Mouse (Mus musculus) myocyte (in vitro differentiated cells): ENCODE results near the gene Supt5. TPM values are rescaled to one million over a fixed set of nuclear protein-coding genes. Genes with fewer than 3 reads are reported as not detected.

Experiments used
- H3K27me3 ChIP-seq: one replicate; pipeline ENCODE4 v1.6.1; 2011; ENCODE audit not compliant: control insufficient read depth, insufficient read depth, insufficient read length
- H3K36me3 ChIP-seq: one replicate; pipeline ENCODE4 v1.6.1; 2011; ENCODE audit not compliant: control insufficient read depth, insufficient read depth
- H3K4me2 ChIP-seq: one replicate; pipeline ENCODE4 v1.6.1; 2011; ENCODE audit warnings: low read depth, control low read depth
- H3K4me3 ChIP-seq: one replicate; pipeline ENCODE4 v1.5.1; 2011; ENCODE audit warnings: mild to moderate bottlenecking, control low read depth, moderate library complexity
- H3K79me2 ChIP-seq: one replicate; pipeline ENCODE4 v1.6.1; 2011; ENCODE audit not compliant: control insufficient read depth, insufficient read depth
- H3ac ChIP-seq: one replicate; pipeline ENCODE4 v1.6.1; 2011; ENCODE audit not compliant: control insufficient read depth, insufficient read length
- CEBPB ChIP-seq: IDR thresholded peaks from 2 replicates; pipeline ENCODE4 v1.6.1; 2011; ENCODE audit warnings: mild to moderate bottlenecking, moderate library complexity; ENCODE audit not compliant: poor library complexity, insufficient read depth, severe bottlenecking
- E2F4 ChIP-seq: IDR thresholded peaks from one replicate; pipeline ENCODE4 v1.6.1; 2011; ENCODE audit warnings: mild to moderate bottlenecking, control low read depth, moderate library complexity; ENCODE audit not compliant: insufficient read depth
- MAX ChIP-seq: IDR thresholded peaks from one replicate; pipeline ENCODE4 v1.6.1; 2011; ENCODE audit warnings: low read depth, mild to moderate bottlenecking, control low read depth
- MYOD1 ChIP-seq, 3 experiments: IDR thresholded peaks; one replicate each; pipeline ENCODE4 v1.6.1; 2011; ENCODE audit warnings: control low read depth in 2 of 3, low read depth in 2 of 3, mild to moderate bottlenecking in 2 of 3, moderate library complexity in 1 of 3; ENCODE audit not compliant: insufficient read length in 2 of 3, control insufficient read depth in 1 of 3
- MYOG ChIP-seq, 3 experiments: IDR thresholded peaks; one replicate each; pipeline ENCODE4 v1.6.1; 2011; ENCODE audit warnings: control low read depth in 2 of 3, low read depth in 2 of 3, mild to moderate bottlenecking in 2 of 3; ENCODE audit not compliant: insufficient read length in 2 of 3, control insufficient read depth in 1 of 3, insufficient read depth in 1 of 3
- POLR2A ChIP-seq: IDR thresholded peaks from one replicate; pipeline ENCODE4 v1.6.1; 2011; ENCODE audit warnings: low read depth, mild to moderate bottlenecking, control low read depth, moderate library complexity; ENCODE audit not compliant: insufficient read length
- POLR2AphosphoS2 ChIP-seq: IDR thresholded peaks from one replicate; pipeline ENCODE4 v1.6.1; 2011; ENCODE audit warnings: low read depth, control low read depth; ENCODE audit not compliant: insufficient read length
- REST ChIP-seq: IDR thresholded peaks from one replicate; pipeline ENCODE4 v1.6.1; 2011; ENCODE audit warnings: mild to moderate bottlenecking, control low read depth, moderate library complexity; ENCODE audit not compliant: insufficient read depth, insufficient read length
- SRF ChIP-seq: IDR thresholded peaks from one replicate; pipeline ENCODE4 v1.6.1; 2011; ENCODE audit warnings: low read depth; ENCODE audit not compliant: control insufficient read depth, insufficient read length
- TCF12 ChIP-seq: IDR thresholded peaks from one replicate; pipeline ENCODE4 v1.6.1; 2011; ENCODE audit warnings: mild to moderate bottlenecking, control low read depth; ENCODE audit not compliant: poor library complexity, insufficient read depth, severe bottlenecking
- TCF3 ChIP-seq: IDR thresholded peaks from one replicate; pipeline ENCODE4 v1.6.1; 2011; ENCODE audit warnings: low read depth, control low read depth; ENCODE audit not compliant: insufficient read length
- USF1 ChIP-seq: IDR thresholded peaks from one replicate; pipeline ENCODE4 v1.6.1; 2011; ENCODE audit warnings: low read depth, mild to moderate bottlenecking, control low read depth, moderate library complexity
- polyA plus RNA-seq: library from polyadenylated mRNA; unstranded; fragments of >200 nt; fragmentation: generic; extraction: Trizol; gene quantifications from one replicate; pipeline ENCODE4 v1.2.1, GENCODE M21; 2012; ENCODE audit warnings: missing spikeins

The Supt5 gene
- polyA plus RNA-seq, 1 experiment = 84.2 TPM

- no peak overlapping the region for H3K4me2 ChIP-seq
- no peaks in the 10 kb centered on the region for H3K79me2 ChIP-seq
- peaks cover 76% of the 10 kb centered on the region for H3K27me3 ChIP-seq
- no peaks in the 10 kb centered on the region for H3K36me3 ChIP-seq
- H3K4me3 ChIP-seq = no peak overlapping the region
- no peak overlapping the region for H3ac ChIP-seq
- TF ChIP-seq TCF12 = no peak
- TF ChIP-seq MYOD1 (IDR thresholded peaks at IDR 0.05; ENCODE audit: control insufficient read depth in 1 of 3, insufficient read length in 2 of 3, low read depth in 2 of 3) = no peak
- no peak for TF ChIP-seq CEBPB
- TF ChIP-seq POLR2A = no peak
- TF ChIP-seq POLR2AphosphoS2 = no peak
- no peak for TF ChIP-seq MAX
- TF ChIP-seq E2F4 = no peak
- TF ChIP-seq REST = no peak
- TF ChIP-seq SRF = no peak
- TF ChIP-seq MYOG (IDR thresholded peaks at IDR 0.05; ENCODE audit: control insufficient read depth in 1 of 3, insufficient read depth in 1 of 3, insufficient read length in 2 of 3, low read depth in 2 of 3) = no peak
- no peak for TF ChIP-seq TCF3
- TF ChIP-seq USF1 = no peak
Measured at GRCm38 (mm10) chr7:28290165-28290564, 48.4 kb downstream of the Supt5 start.

GRCm38 (mm10) chr7:28280630-28281029 is 57.9 kb downstream of the Supt5 start:
- H3K79me2 ChIP-seq = no peaks in the 10 kb centered on the region
- no peak overlapping the region for H3K4me2 ChIP-seq
- H3K27me3 ChIP-seq = no peaks in the 10 kb centered on the region
- TF ChIP-seq POLR2AphosphoS2 (no peak), MYOD1 (IDR thresholded peaks at IDR 0.05; ENCODE audit: control insufficient read depth in 1 of 3, insufficient read length in 2 of 3, low read depth in 2 of 3) (no peak), REST (no peak)
- no peak overlapping the region for H3K4me3 ChIP-seq
- no peaks in the 10 kb centered on the region for H3K36me3 ChIP-seq
- no peak overlapping the region for H3ac ChIP-seq

- TF ChIP-seq POLR2AphosphoS2 = no peak
- no peak for TF ChIP-seq USF1
- TF ChIP-seq MYOD1 (IDR thresholded peaks at IDR 0.05; ENCODE audit: control insufficient read depth in 1 of 3, insufficient read length in 2 of 3, low read depth in 2 of 3) = no peak
- TF ChIP-seq REST = no peak
- TF ChIP-seq TCF3 = no peak
- no peak for TF ChIP-seq CEBPB
- no peak for TF ChIP-seq TCF12
- no peak for TF ChIP-seq MAX
- TF ChIP-seq E2F4 = no peak
- TF ChIP-seq SRF = no peak
- no peak for TF ChIP-seq MYOG (IDR thresholded peaks at IDR 0.05; ENCODE audit: control insufficient read depth in 1 of 3, insufficient read depth in 1 of 3, insufficient read length in 2 of 3, low read depth in 2 of 3)
- TF ChIP-seq POLR2A = no peak
- no peaks in the 10 kb centered on the region for H3K79me2 ChIP-seq
Measured at GRCm38 (mm10) chr7:28278279-28278652, 60.3 kb downstream of the Supt5 start.

DNA sequence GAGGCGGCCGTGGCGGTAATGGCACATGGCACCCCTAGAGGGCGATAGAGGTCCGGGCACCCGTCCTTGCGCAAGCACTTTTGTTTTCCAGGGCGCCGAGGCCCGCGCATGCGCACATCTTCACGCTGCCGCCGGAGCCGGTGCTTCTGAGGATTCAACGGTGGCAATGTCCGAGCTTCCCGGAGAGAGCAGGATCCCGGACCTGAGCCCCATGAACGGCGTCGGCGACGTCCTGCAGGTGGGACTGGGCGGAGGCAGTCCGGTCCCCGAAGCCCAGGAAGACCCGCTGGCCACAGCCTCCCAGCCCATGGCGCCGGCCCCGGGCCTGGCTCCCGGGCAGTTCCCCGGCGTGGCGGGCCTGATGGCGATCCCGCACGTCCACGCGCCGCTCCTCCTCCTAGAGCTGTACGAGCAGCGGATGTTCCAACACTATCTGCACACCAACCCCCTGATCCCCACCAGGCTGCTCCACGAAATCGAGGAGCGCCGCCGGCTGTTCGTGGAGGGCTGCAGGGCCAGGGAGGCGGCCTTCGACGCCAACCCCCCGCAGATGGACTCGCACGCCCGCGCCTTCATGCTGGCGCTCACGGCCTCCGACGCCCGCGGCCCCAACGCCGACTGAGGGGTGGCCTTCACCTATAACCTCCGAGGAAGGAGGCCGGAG is 60.8 kb downstream of the Supt5 start, which contains the start of gene Eid2b:
Gene Eid2b (plus strand): TSS at position 125 of the 664 bp plus-strand sequence.
- peak within 1 kb of the TSS; percentile 59 for H3K4me2 ChIP-seq
- H3K4me3 ChIP-seq = peak within 1 kb of the TSS; percentile 26
- TF ChIP-seq MYOG (IDR thresholded peaks at IDR 0.05; ENCODE audit: control insufficient read depth in 1 of 3, insufficient read depth in 1 of 3, insufficient read length in 2 of 3, low read depth in 2 of 3) (no peak), USF1 (no peak), POLR2AphosphoS2 (peak; percentile 72), CEBPB (peak; percentile 86), POLR2A (peak; percentile 68)
- no peaks in the 10 kb centered on the region for H3K36me3 ChIP-seq
- H3K27me3 ChIP-seq = no peaks in the 10 kb centered on the region
- no peaks in the 10 kb centered on the region for H3K79me2 ChIP-seq
- peak within 1 kb of the TSS; percentile 61 for H3ac ChIP-seq

More at GRCm38 (mm10) chr7:28278279-28278652, 60.3 kb downstream of the Supt5 start:
- Histone ChIP-seq H3K36me3 (no peaks in the 10 kb centered on the region), H3K4me2 (peak overlapping the region; percentile 59), H3K27me3 (no peaks in the 10 kb centered on the region), H3ac (peak overlapping the region; percentile 61), H3K4me3 (peak overlapping the region; percentile 26)

DNA sequence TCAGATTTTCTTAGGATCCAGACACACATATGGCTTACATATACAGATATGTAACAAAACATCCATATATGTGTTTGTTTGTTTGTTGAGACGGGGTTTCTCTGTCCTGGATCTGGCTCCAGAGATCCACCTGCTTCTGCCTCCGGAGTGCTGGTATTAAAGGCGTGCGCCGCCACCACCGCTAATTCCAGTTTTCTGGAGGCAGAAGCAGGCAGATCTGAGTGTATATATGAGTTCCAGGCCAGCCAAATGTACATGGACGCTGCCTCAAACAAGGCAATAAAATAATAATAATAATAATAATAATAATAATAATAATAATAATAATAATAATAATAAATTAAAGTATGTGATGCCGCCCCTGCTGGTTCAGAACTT is 61.3 kb downstream of the Supt5 start:
- peak overlapping the region; percentile 26 for H3K4me3 ChIP-seq
- peak overlapping the region; percentile 61 for H3ac ChIP-seq
- H3K4me2 ChIP-seq = no peak overlapping the region
- no peaks in the 10 kb centered on the region for H3K79me2 ChIP-seq
- no peaks in the 10 kb centered on the region for H3K36me3 ChIP-seq
- H3K27me3 ChIP-seq = no peaks in the 10 kb centered on the region
- TF ChIP-seq MAX (no peak), MYOD1 (IDR thresholded peaks at IDR 0.05; ENCODE audit: control insufficient read depth in 1 of 3, insufficient read length in 2 of 3, low read depth in 2 of 3) (no peak), SRF (no peak), TCF3 (no peak), MYOG (IDR thresholded peaks at IDR 0.05; ENCODE audit: control insufficient read depth in 1 of 3, insufficient read depth in 1 of 3, insufficient read length in 2 of 3, low read depth in 2 of 3) (no peak), TCF12 (no peak), CEBPB (no peak), POLR2AphosphoS2 (no peak), POLR2A (no peak), REST (no peak), E2F4 (no peak)
